In the genomic region with DNA sequence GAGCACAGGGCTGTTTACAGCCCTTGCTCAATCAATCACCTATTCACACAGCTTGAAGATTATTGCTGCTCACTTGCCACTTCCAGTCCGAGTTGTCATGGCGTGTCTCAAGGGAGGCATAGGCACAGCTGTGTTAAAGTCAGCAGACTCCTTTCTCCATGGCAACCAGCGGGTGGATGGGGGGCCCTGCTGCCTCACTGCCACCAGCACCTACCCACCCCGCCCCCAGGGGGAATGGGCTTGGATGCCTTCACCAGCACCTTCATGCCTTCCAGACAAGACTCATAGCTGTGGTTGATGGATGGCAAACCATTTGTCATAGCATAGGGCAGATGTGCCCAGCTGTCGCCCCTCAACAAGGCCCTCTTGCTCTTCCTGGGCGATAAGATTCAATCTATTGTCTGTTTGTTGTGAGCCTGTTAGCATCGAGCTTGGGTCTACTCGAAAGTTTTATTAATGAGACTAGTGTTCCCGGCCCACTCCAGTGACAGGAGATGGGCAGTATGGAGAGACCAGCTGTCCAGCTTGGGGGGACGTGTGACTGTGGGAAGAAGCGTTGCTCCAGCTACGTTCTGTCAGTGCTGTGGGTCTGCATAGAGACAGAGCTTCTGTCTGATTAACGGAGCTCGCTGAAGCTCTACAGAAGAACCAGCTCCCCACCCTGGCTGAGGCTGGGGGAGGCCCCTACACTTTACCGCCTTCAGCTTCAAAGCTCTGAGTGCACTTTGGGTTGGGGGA, we compare ENCODE assay signal across 14 mouse cellular contexts.
DNase-seq lines count a peak whose midpoint lies in the region; ATAC-seq lines count a peak whose summit lies in the region.
"Had no signal": no experiment of that assay in that cellular context is flagged by ENCODE, and none has a peak within 500 bp of the region (broad histone marks: within the 10 kb centered on the region; RNA-seq: fewer than 3 reads in every experiment).

No protein-coding gene starts in this region.

- no peak overlapping the region for H3K9ac ChIP-seq in hindbrain, embryonic 13.5 days
- no peak overlapping the region for H3K9ac ChIP-seq in neural tube, embryonic 11.5 days (ENCODE audit: low read length)
- H3K9ac ChIP-seq: limb, embryonic 15.5 days had no signal

- no peak overlapping the region for H3K4me2 ChIP-seq in hindbrain, embryonic 13.5 days
- H3K4me2 ChIP-seq in neural tube, embryonic 11.5 days (ENCODE audit: low read depth): no peak overlapping the region
- H3K4me2 ChIP-seq: limb, embryonic 15.5 days had no signal

- H3K4me1 ChIP-seq in hindbrain, embryonic 13.5 days (replicated peaks): peaks cover 33% of the 10 kb centered on the region
- peaks cover 13% of the 10 kb centered on the region for H3K4me1 ChIP-seq in neural tube, embryonic 11.5 days (ENCODE audit: control insufficient read depth, insufficient read depth, low read length)

- H3K27ac ChIP-seq in hindbrain, embryonic 13.5 days: peak overlapping the region; percentile 84
- H3K27ac ChIP-seq in neural tube, embryonic 11.5 days (ENCODE audit: low read depth, low read length): peak overlapping the region; percentile 50
- H3K27ac ChIP-seq: heart, adult 2 months; limb, embryonic 15.5 days had no signal

- no peak overlapping the region for H3K4me3 ChIP-seq in hindbrain, embryonic 13.5 days
- H3K4me3 ChIP-seq in neural tube, embryonic 11.5 days (ENCODE audit: low read depth, low read length): no peak overlapping the region
- H3K4me3 ChIP-seq: erythroblast, embryonic 14.5 days; heart, adult 2 months; limb, embryonic 15.5 days had no signal

- peak; percentile 13 to 23 for DNase-seq in kidney, postnatal 4 days
- DNase-seq in kidney, adult 18-20 months: no peak
- DNase-seq in embryo, embryonic 11.5 days (ENCODE audit: low read depth, low spot score): peak; percentile 37
- peak; percentile 74 for DNase-seq in neural tube, embryonic 11.5 days (ENCODE audit: low spot score)
- DNase-seq in cerebellum, adult 11-12 months: no peak
- no peak for DNase-seq in ovary, postnatal 36 days (ENCODE audit: low spot score)
- no peak for DNase-seq in thymus, postnatal 0 days (ENCODE audit: low spot score)
- DNase-seq: heart, adult 2 months; kidney, postnatal 25 days; lung, postnatal 36 days; thymus, postnatal 14 days had no signal

- WGBS in hindbrain, embryonic 13.5 days: 29% methylated on average over 15 of the region's 15 CpGs
- 19% methylated on average over 15 of the region's 15 CpGs for WGBS in neural tube, embryonic 11.5 days

- 0 out of 2 replicates have a peak, but pooled peaks cover 9% of the 10 kb centered on the region for H3K27me3 ChIP-seq in hindbrain, embryonic 13.5 days
- no peaks in the 10 kb centered on the region for H3K27me3 ChIP-seq in neural tube, embryonic 11.5 days (ENCODE audit: control insufficient read depth, insufficient read depth, low read length)
- H3K27me3 ChIP-seq: limb, embryonic 15.5 days had no signal

- peak; percentile 69 for ATAC-seq in hindbrain, embryonic 13.5 days (ENCODE audit: low FRiP score)
- ATAC-seq in neural tube, embryonic 11.5 days (ENCODE audit: insufficient read depth, low FRiP score, low TSS enrichment): peak; percentile 77

- H3K36me3 ChIP-seq in hindbrain, embryonic 13.5 days: no peaks in the 10 kb centered on the region
- H3K36me3 ChIP-seq in neural tube, embryonic 11.5 days (ENCODE audit: control insufficient read depth, insufficient read depth, low read length): no peaks in the 10 kb centered on the region
- H3K36me3 ChIP-seq: limb, embryonic 15.5 days had no signal

- H3K9me3 ChIP-seq in hindbrain, embryonic 13.5 days: no peaks in the 10 kb centered on the region
- H3K9me3 ChIP-seq in neural tube, embryonic 11.5 days (ENCODE audit: control insufficient read depth, low read length): no peaks in the 10 kb centered on the region
- H3K9me3 ChIP-seq: limb, embryonic 15.5 days had no signal

Comparison
In these comparisons a context has a peak if more than half of its experiments do, and no peak if none do; other contexts are left out.
1. DNase-seq: peak in kidney, postnatal 4 days (2 of 2), embryo, embryonic 11.5 days (single experiment) and neural tube, embryonic 11.5 days (single experiment); none in kidney, adult 18-20 months (single experiment), cerebellum, adult 11-12 months (single experiment), ovary, postnatal 36 days (single experiment) and thymus, postnatal 0 days (single experiment).